In the genomic region with DNA sequence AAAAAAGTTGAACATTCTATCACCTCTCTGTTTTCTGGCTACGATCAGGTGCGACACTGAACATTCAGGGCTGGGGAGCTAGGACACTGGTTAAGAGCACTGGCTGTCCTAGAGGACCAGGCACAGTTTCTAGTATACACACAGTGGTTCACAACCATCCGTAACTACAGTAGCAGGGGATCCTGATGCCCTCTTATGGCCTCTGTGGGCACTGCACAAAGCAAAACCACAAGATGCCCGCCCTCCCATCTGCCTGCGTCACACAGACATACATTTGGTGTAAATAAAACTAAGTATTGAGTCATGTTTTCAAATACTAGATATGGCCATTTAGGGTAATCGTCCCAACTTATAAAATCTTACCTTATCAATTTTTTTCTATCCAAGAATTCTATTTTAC, we compare ENCODE assay signal across 10 mouse cellular contexts. TPM values are rescaled to one million over a fixed set of nuclear protein-coding genes. Genes with fewer than 3 reads are reported as not detected.
DNase-seq lines count a peak whose midpoint lies in the region; ATAC-seq and TF ChIP-seq lines count a peak whose summit lies in the region.
"Had no signal": no experiment of that assay in that cellular context is flagged by ENCODE, and none has a peak within 500 bp of the region (broad histone marks: within the 10 kb centered on the region; RNA-seq: fewer than 3 reads in every experiment).

No protein-coding gene starts in this region.

- H3K36me3 ChIP-seq in liver, adult 2 months (ENCODE audit: control insufficient read depth, insufficient read depth, low read length) = no peaks in the 10 kb centered on the region
- H3K36me3 ChIP-seq in MEL (ENCODE audit: control insufficient read depth in 1 of 2, insufficient read depth in 2 of 2, low read length in 2 of 2) = no peaks in the 10 kb centered on the region
- H3K36me3 ChIP-seq: midbrain, embryonic 12.5 days had no signal

- 94% methylated on average over 6 of the region's 6 CpGs for WGBS in liver, adult 2 months

- no peak for DNase-seq in liver, adult 2 months (ENCODE audit: extremely low read depth, low read depth, low spot score)
- DNase-seq in liver (no peak), MEL (ENCODE audit: low read depth, low spot score) (peak; percentile 71)
- DNase-seq in CD4-positive, CD25-positive, alpha-beta regulatory T cell, adult 2 months (ENCODE audit: low read depth, low spot score) = peak; percentile 63
- DNase-seq in right cerebral cortex, postnatal 4 days = no peak
- no peak for DNase-seq in gastrocnemius, postnatal 36 days
- DNase-seq: gastrocnemius, postnatal 14 days had no signal

- no peak for TF ChIP-seq POLR2A in liver, adult 2 months (IDR thresholded peaks at IDR 0.05; ENCODE audit: extremely low read depth, insufficient read depth, low read length)
- TF ChIP-seq POLR2A in MEL (IDR thresholded peaks at IDR 0.05; ENCODE audit: control insufficient read depth in 1 of 2, insufficient read depth in 1 of 2, low read depth in 1 of 2, low read length in 2 of 2, poor library complexity in 1 of 2) = no peak

- no peaks in the 10 kb centered on the region for H3K27me3 ChIP-seq in liver, adult 2 months (ENCODE audit: control insufficient read depth, insufficient read depth, low read length)
- H3K27me3 ChIP-seq in MEL (ENCODE audit: control insufficient read depth in 1 of 2, insufficient read depth in 2 of 2, low read length in 2 of 2) = no peaks in the 10 kb centered on the region
- H3K27me3 ChIP-seq: embryonic facial prominence, embryonic 12.5 days had no signal

- peak; percentile 49 for TF ChIP-seq CTCF in liver, adult 2 months (IDR thresholded peaks at IDR 0.05; ENCODE audit: low read depth, low read length)
- peak; percentile 66 to 74 (median 66) for TF ChIP-seq CTCF in MEL (IDR thresholded peaks at IDR 0.05 in 2 of 3, conservative IDR thresholded peaks at IDR 0.05 in 1 of 3; ENCODE audit: control insufficient read depth in 1 of 3, insufficient read depth in 1 of 3, low read depth in 2 of 3, low read length in 3 of 3, poor library complexity in 1 of 3, severe bottlenecking in 1 of 3)

- H3K4me3 ChIP-seq in liver, adult 2 months (ENCODE audit: insufficient read depth, low read depth, low read length) = no peak overlapping the region
- no peak overlapping the region for H3K4me3 ChIP-seq in MEL (ENCODE audit: control insufficient read depth in 1 of 2, insufficient read depth in 1 of 2, low read depth in 2 of 2, low read length in 2 of 2)
- H3K4me3 ChIP-seq: embryonic facial prominence, embryonic 12.5 days; midbrain, embryonic 12.5 days had no signal

- no peak for TF ChIP-seq EP300 in MEL (IDR thresholded peaks at IDR 0.05; ENCODE audit: low read depth in 1 of 2, low read length in 2 of 2)

- no peaks in the 10 kb centered on the region for H3K9me3 ChIP-seq in MEL (replicated peaks; ENCODE audit: insufficient read depth, low read length)
- H3K9me3 ChIP-seq: embryonic facial prominence, embryonic 12.5 days; midbrain, embryonic 12.5 days had no signal

- H3K79me2 ChIP-seq in liver, adult 2 months (ENCODE audit: control insufficient read depth, insufficient read depth, low read length) = no peaks in the 10 kb centered on the region
- H3K79me2 ChIP-seq in MEL (ENCODE audit: control insufficient read depth, insufficient read depth, low read length, poor library complexity) = no peaks in the 10 kb centered on the region

- no peak overlapping the region for H3K9ac ChIP-seq in liver, adult 2 months (ENCODE audit: low read depth, low read length)
- no peak overlapping the region for H3K9ac ChIP-seq in MEL (ENCODE audit: control insufficient read depth, low read depth, low read length, poor library complexity, severe bottlenecking)
- H3K9ac ChIP-seq: embryonic facial prominence, embryonic 12.5 days; midbrain, embryonic 12.5 days had no signal

- TF ChIP-seq RAD21 in MEL (IDR thresholded peaks at IDR 0.05; ENCODE audit: low read depth, low read length) = peak; percentile 65

- peak; percentile 77 for ATAC-seq in megakaryocyte-erythroid progenitor cell, adult 5-6 weeks (replicated peaks; ENCODE audit: low FRiP score, low TSS enrichment, poor library complexity, severe bottlenecking)

- H3K27ac ChIP-seq in liver, adult 2 months (replicated peaks; ENCODE audit: insufficient read depth, low read depth, low read length) = no peak overlapping the region
- H3K27ac ChIP-seq in MEL (ENCODE audit: control insufficient read depth, low read depth, low read length) = no peak overlapping the region
- H3K27ac ChIP-seq: embryonic facial prominence, embryonic 12.5 days; midbrain, embryonic 12.5 days had no signal

- intact Hi-C loops in gastrocnemius, postnatal 36 days (cut with DNase I) = no loop called here

- H3K4me1 ChIP-seq in liver, adult 2 months (ENCODE audit: control insufficient read depth, insufficient read depth, low read length) = no peaks in the 10 kb centered on the region
- peaks cover 0 to 3% of the 10 kb centered on the region in 2 experiments; a peak in 1 of 4 replicates for H3K4me1 ChIP-seq in MEL (ENCODE audit: control insufficient read depth in 1 of 2, insufficient read depth in 2 of 2, low read length in 2 of 2)

TF ChIP-seq in MEL, 35 proteins besides CTCF, POLR2A, EP300 and RAD21:
- no peak for TF ChIP-seq E2F4 (IDR thresholded peaks at IDR 0.05; ENCODE audit: borderline replicate concordance, low read depth, low read length)
- no peak for TF ChIP-seq CHD2 (IDR thresholded peaks at IDR 0.05; ENCODE audit: low read length)
- no peak for TF ChIP-seq TAL1 (IDR thresholded peaks at IDR 0.05; ENCODE audit: low read length)
- 0 out of 2 replicates have a peak, but pooled peaks have one; percentile 19 for TF ChIP-seq ZC3H11A (IDR thresholded peaks at IDR 0.05; ENCODE audit: low read depth, low read length)
- TF ChIP-seq SMC3 (IDR thresholded peaks at IDR 0.05; ENCODE audit: low read depth, low read length) = peak; percentile 66

RNA-seq across cellular contexts. Expression of a gene that starts 5.7 kb away (rescaled TPM):
- total RNA-seq in liver, adult 2 months (2014; rRNA removed) = 0.54 and 0.65 TPM in 2 replicates
- 0.26 and 0.55 TPM in 2 replicates for polyA plus RNA-seq in liver, adult 2 months (2012; rRNA removed)
- 0.31 and 0.56 TPM in 2 replicates for total RNA-seq in MEL (2012; rRNA removed)
- polyA plus RNA-seq in MEL (2012; ENCODE audit: insufficient read depth in 1 of 2, insufficient read length in 2 of 2, low read depth in 1 of 2, low replicate concordance in 2 of 2, missing spikeins in 1 of 2) = 1 to 10 TPM in 1 of 2 experiments, not detected in 1; 1.3 TPM
- 0.72 TPM in 1 of 2 replicates, not detected in the other for total RNA-seq in megakaryocyte-erythroid progenitor cell, adult 5-6 weeks (2014; fragmentation: Nextera tagmentation)
- total RNA-seq in megakaryocyte-erythroid progenitor cell, adult 5-6 weeks (2017) = 1.1 TPM in 1 of 2 replicates, not detected in the other
- total RNA-seq in gastrocnemius, postnatal 36 days (2021) = 1 to 10 TPM in 1 of 2 experiments, under 1 TPM in 1; 0.71 to 1.3 TPM

RNA-seq across cellular contexts. Expression of a gene that starts 10.0 kb away (rescaled TPM):
- 8.0 and 9.5 TPM in 2 replicates for total RNA-seq in liver, adult 2 months (2014; rRNA removed)
- 15.8 and 18.1 TPM in 2 replicates for polyA plus RNA-seq in liver, adult 2 months (2012; rRNA removed)
- total RNA-seq in MEL (2012; rRNA removed) = 9.3 and 9.6 TPM in 2 replicates
- polyA plus RNA-seq in MEL (2012; ENCODE audit: insufficient read depth in 1 of 2, insufficient read length in 2 of 2, low read depth in 1 of 2, low replicate concordance in 2 of 2, missing spikeins in 1 of 2) = 10 to 100 TPM in 1 of 2 experiments, not detected in 1; 12.2 TPM
- total RNA-seq in megakaryocyte-erythroid progenitor cell, adult 5-6 weeks (2014; fragmentation: Nextera tagmentation) = not detected in 2 replicates
- 0.91 TPM in 1 of 2 replicates, not detected in the other for total RNA-seq in megakaryocyte-erythroid progenitor cell, adult 5-6 weeks (2017)
- total RNA-seq in gastrocnemius, postnatal 36 days (2021) = 1 to 10 TPM; 5.5 to 6.8 TPM

RNA-seq across cellular contexts. Expression of a gene that starts 45.0 kb away (rescaled TPM):
- total RNA-seq in liver, adult 2 months (2014; rRNA removed) = 74.3 and 78.6 TPM in 2 replicates
- 25.6 and 29.1 TPM in 2 replicates for polyA plus RNA-seq in liver, adult 2 months (2012; rRNA removed)
- 158 and 177 TPM in 2 replicates for total RNA-seq in MEL (2012; rRNA removed)
- 100 to 1,000 TPM; 310 to 471 TPM for polyA plus RNA-seq in MEL (2012; ENCODE audit: insufficient read depth in 1 of 2, insufficient read length in 2 of 2, low read depth in 1 of 2, low replicate concordance in 2 of 2, missing spikeins in 1 of 2)
- total RNA-seq in megakaryocyte-erythroid progenitor cell, adult 5-6 weeks (2014; fragmentation: Nextera tagmentation) = 266 and 395 TPM in 2 replicates
- total RNA-seq in megakaryocyte-erythroid progenitor cell, adult 5-6 weeks (2017) = 471 and 531 TPM in 2 replicates
- 100 to 1,000 TPM in 1 of 2 experiments, 10 to 100 TPM in 1; 87.9 to 106 TPM for total RNA-seq in gastrocnemius, postnatal 36 days (2021)

RNA-seq across cellular contexts. Expression of a gene that starts 53.8 kb away (rescaled TPM):
- 6.5 and 10.8 TPM in 2 replicates for total RNA-seq in liver, adult 2 months (2014; rRNA removed)
- 22.5 and 22.9 TPM in 2 replicates for polyA plus RNA-seq in liver, adult 2 months (2012; rRNA removed)
- total RNA-seq in MEL (2012; rRNA removed) = 16.8 and 30.4 TPM in 2 replicates
- polyA plus RNA-seq in MEL (2012; ENCODE audit: insufficient read depth in 1 of 2, insufficient read length in 2 of 2, low read depth in 1 of 2, low replicate concordance in 2 of 2, missing spikeins in 1 of 2) = 100 to 1,000 TPM in 1 of 2 experiments, 10 to 100 TPM in 1; 79.4 to 270 TPM
- total RNA-seq in megakaryocyte-erythroid progenitor cell, adult 5-6 weeks (2014; fragmentation: Nextera tagmentation) = 12.2 and 14.6 TPM in 2 replicates
- total RNA-seq in megakaryocyte-erythroid progenitor cell, adult 5-6 weeks (2017) = 10.0 and 11.7 TPM in 2 replicates
- total RNA-seq in gastrocnemius, postnatal 36 days (2021) = 10 to 100 TPM; 74.6 to 80.1 TPM

Comparison
In these comparisons a context has a peak if more than half of its experiments do, and no peak if none do; other contexts are left out.
1. DNase-seq: peak in CD4-positive, CD25-positive, alpha-beta regulatory T cell, adult 2 months (single experiment) and MEL (single experiment); none in liver, adult 2 months (single experiment), liver (single experiment), right cerebral cortex, postnatal 4 days (single experiment) and gastrocnemius, postnatal 36 days (0 of 2).